Mouse (Mus musculus) heart, adult 18-20 months (tissue): ENCODE measurements around the gene Csf2rb2. TPM values are rescaled to one million over a fixed set of nuclear protein-coding genes. Genes with fewer than 3 reads are reported as not detected.
"Not testable (repeated sequence)": the region's sequence is repeated elsewhere in the genome, so short reads cannot be mapped to it uniquely, and the experiment has no call there.

ENCODE experiments used
- DNase-seq, 2 experiments: peaks; one replicate each; pipeline ENCODE4 v3.0.0; 2021 to 2022; ENCODE audit warnings: mixed read lengths in 1 of 2
- total RNA-seq, 2 experiments: library from RNA; stranded (reverse); gene quantifications; 2 replicates each; pipeline ENCODE4 v1.2.3; 2021

Gene Csf2rb2
- total RNA-seq, 2 experiments from 2014 or later, result 0.37 to 2.5 TPM

GRCm38 (mm10) chr15:78318338-78319171, 13.0 kb upstream of the Csf2rb2 start:
- peak in 1 of 2 experiments; percentile 68 for DNase-seq

DNA sequence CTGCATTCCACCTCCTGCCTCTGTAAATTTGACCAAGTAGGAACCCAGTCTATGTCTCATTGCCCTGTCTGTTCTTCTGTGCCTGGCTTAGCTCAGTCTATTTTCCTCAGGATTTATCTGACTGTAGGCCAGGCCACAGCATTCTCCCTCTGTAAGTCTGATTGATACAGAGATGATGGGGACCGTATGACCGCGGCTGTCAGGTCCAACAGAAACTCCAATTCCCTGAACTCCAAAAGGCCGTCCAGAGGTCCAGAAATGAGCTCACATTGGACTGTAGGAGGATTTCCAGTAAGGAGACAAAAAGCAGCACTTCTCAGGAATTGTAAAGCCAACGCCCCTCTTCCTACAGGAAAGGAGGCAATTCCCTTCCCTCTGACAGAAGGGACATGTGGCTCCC, 8.1 kb upstream of the Csf2rb2 start:
- peak; percentile 33 to 65 for DNase-seq

GRCm38 (mm10) chr15:78312421-78313233, 7.1 kb upstream of the Csf2rb2 start:
- peak; percentile 37 to 62 for DNase-seq

DNA sequence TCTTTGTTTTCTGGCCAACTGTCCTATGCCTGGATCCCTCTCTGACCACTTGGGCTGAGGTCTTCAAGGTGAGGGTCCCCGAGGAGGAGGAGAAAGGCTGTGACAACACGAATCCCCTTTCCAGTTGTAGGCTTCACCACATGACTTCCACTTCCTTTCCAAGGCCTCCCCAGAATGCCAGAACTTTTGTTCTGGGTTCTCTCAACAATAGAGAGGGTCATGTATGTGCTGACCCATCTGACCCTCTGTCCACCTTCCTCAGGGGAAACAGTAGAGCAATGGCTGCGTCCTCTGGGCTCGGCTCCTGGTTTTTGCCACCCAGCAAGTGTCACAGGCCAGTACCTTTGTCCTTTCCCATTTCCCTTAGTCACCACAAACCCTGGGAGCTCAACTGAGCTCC, 5.5 kb upstream of the Csf2rb2 start:
- no peak for DNase-seq

DNA sequence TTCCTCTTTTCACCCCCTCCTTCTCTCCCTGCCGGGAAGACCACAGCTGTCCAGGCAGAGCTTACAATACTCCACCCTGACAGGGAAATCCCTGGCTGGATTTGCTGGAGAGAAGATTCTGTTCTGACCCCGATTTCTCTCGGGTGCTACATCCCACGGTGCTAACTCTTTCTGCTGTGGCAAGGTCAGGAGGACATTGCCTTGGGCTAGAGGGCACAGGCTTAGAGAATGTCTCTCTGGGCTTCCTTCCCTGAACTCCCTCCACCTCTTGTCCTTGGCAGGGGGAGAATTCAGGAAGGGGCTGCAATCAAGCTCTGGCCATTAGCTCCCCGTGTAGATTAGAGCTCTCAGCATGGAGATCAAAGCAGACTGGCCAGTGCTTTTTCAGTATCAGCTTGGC, 4.3 kb upstream of the Csf2rb2 start:
- peak in 1 of 2 experiments; percentile 13 for DNase-seq

- DNase-seq, result no peak
Measured at GRCm38 (mm10) chr15:78303665-78304233, 1.8 kb downstream of the Csf2rb2 start.

DNA sequence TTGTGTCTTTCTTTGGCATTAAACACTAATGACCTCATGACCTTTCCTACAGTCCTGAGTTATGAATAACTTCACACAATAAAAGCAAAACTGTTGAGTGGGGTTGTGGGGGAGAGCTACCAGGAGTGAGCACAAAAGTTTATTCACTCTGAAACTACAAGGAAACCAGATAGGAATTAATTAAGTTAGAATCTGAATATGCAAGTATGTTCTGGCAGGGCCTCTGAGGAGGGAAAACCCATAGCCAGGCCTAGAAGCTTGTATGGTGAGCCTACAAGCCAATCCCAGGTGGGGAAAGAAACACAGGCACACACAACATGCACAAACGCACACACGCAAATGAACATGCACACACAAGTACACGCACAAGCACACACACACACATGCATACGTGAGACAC, 2.8 kb downstream of the Csf2rb2 start:
- DNase-seq, result no peak

DNA sequence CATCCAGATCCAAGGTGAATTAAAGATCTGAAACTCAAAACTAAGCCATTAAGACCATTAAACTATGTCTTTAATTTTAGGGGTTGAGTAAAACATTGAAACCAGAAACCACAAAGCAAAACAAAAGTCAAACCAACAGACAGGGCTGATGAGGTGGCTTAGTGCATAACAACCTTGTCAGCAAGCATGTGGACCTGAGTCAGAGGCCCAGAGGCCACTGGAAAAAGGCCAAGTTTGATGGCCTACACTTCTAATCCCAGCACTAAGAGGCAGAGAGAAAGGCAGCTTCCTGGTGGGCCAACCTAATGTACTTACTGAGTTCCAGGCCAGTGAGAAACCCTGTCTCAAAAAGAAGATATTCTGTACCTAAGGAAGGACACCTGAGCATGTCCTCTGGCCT, 4.7 kb downstream of the Csf2rb2 start:
- no peak for DNase-seq

DNA sequence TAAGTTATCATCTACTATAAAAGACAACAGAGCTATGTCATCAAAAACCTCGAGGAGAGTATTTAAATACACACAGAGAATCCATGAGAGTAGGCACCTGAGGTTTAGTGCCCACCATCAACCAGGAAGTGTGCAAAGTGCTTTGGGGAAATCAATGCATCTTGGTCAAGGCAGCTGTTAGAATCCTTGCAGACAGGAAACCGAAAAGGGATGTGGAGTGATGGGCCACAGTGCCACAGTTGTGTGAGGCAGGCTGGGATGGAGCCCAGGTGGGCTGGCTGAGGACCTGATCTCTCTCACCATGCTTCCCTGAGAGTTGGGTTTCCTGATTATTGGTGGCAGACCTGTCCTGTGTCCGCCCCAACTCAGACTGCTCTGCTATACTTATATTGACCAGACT, 5.9 kb downstream of the Csf2rb2 start:
- DNase-seq, result no peak

DNA sequence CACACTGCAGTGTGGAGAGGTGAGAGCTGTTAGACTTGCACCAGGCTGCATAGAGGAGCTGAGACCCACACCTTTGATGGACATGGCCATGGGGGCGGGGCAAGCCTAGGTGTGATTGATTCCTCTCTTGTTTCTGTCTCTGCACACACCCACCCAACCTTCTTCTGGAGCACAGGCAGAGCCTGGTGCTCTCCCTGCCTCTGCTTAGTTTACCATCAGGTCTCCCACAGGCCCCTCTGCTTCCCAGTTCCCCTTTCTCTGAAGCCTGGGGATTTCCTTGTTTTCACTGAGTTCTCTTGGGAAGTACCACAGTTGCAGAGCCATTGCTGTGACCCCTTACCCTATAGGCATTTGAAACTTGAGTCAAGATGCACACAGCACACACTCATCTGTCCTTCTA, 7.0 kb downstream of the Csf2rb2 start:
- DNase-seq, result no peak

DNA sequence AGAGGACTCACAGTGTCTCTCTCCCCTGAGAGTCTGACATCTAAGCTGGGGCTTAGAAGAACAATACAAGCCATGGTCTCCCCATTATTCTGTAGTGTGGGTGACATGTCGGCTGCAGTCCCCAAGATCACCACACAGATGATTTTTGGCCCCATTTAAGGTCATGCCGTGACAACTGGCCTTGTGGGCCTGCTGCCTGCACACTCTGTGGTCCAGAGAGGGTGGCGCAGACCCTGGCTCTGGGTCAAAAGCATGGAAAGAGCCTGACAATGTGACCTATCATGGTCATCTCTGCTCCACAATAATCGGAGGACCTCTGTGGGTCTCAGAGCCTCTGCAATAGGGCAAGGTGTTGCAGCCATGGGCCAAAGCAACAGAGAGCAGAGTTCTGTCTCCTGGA, 11.8 kb downstream of the Csf2rb2 start:
- DNase-seq, result no peak

DNA sequence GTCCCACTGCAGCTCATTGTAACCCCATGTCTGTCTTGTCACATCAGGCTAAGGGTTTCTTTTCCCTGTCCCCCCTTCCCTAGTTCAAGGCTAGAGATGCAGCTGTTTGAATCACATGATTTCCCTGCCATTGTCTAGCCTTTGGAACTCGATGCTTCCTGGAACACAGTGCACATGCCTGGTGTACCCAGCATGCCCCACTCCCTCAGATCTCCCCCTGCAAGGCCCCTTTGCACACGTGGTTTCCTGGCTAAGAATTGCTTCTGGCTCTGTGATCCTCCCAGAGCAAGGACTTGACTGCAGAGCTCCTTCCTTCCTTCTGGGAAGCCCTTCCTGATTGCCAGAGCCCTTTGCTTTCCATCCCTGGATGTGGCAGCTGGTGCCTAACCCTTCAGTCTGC, 12.3 kb downstream of the Csf2rb2 start:
- DNase-seq, result not testable (repeated sequence)

DNA sequence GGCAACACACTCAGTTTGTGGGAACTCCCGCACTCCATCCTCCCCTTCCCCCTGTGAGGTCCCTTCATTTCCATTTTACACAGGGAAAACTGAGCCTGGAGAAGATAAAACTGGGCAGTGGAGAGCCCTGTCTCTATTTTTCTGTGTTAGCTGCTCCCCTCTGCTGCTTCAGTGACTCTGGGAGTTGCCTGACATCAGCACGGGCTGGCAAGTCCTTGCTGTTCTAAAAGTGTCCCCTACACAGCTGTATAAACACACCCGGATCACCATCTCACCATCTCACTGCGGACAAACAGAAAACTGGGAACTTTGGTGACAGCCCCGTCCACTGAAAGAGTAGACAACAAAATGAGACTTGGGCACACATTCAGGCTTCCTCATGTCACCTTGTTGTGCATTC, 15.7 kb downstream of the Csf2rb2 start:
- not testable (repeated sequence) for DNase-seq

GRCm38 (mm10) chr15:78287941-78288340, 17.6 kb downstream of the Csf2rb2 start:
- DNase-seq, result no peak

DNA sequence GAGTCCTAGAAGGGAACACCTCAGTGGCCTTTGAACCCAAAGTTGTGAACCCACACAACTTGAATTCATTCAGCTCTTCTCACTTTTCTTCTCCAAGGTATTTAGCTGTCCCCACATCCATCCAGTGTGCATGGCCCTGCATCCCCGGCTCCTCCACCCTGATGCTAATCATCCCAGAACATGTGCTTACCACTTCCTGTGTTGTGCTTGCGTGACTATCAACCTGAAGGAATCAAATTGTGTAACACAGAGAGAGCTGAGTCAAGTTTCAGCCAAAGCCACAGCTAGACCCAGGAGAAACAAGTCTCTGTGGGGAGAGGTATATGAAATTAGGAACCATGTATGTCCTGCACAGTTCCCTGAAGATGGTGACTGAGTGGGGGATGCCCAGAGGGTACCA, 27.2 kb downstream of the Csf2rb2 start:
- no peak for DNase-seq

DNA sequence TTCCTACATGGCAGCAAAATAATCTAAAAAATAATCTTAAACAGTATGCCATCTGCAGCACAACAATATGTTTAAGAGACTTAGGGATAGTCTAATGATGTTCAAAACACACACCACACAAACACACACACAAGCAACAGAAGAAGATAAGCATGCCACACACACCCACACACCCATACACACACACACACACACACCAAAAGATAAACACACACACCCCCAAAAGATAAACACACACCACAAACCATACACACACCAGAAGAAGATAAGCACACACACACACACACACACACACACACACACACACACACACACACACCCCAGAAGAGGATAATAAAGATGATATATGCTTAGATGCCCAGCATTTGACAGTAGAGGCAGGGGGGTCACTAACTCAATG, 34.3 kb downstream of the Csf2rb2 start:
- DNase-seq, result no peak

GRCm38 (mm10) chr15:78267865-78268264, 37.7 kb downstream of the Csf2rb2 start:
- no peak for DNase-seq

DNA sequence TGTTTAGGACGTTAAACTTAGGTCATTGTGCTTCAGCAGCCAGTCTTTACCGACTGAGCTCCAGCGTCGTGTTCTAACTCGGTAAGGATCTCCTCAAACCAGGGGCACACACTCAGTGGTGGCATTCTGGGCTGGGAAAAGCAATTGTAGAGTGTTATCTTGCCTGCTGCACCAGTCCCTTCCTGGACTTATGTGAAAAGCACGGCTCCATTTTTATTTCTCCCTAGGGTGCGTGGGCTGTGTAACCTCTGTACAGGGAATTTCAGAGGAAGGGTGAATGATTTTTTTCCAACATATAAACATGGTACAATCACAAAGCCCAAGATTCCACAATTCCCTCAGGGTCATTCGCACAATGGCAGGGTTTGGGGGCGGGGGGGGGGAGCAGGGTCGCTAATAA, 38.1 kb downstream of the Csf2rb2 start:
- DNase-seq, result no peak

DNA sequence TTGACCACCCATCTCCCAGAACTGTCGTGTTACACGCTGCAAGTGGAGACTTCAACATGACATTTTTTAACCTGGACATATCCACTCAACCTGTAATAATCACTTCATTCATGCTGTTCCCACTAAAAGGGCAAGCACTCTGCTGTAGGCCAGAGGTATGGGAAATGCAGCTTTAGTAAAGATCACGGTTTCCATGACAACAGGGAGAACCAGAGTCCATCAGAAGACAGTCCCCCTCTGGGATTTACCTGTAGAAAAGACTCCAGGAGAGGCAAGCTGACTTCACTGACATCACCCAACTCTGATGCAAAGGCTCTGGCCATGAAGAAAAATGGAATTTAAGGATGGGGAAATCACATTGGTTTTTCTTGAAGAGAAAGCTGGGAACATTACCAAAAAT, 42.2 kb downstream of the Csf2rb2 start:
- DNase-seq, result no peak

DNA sequence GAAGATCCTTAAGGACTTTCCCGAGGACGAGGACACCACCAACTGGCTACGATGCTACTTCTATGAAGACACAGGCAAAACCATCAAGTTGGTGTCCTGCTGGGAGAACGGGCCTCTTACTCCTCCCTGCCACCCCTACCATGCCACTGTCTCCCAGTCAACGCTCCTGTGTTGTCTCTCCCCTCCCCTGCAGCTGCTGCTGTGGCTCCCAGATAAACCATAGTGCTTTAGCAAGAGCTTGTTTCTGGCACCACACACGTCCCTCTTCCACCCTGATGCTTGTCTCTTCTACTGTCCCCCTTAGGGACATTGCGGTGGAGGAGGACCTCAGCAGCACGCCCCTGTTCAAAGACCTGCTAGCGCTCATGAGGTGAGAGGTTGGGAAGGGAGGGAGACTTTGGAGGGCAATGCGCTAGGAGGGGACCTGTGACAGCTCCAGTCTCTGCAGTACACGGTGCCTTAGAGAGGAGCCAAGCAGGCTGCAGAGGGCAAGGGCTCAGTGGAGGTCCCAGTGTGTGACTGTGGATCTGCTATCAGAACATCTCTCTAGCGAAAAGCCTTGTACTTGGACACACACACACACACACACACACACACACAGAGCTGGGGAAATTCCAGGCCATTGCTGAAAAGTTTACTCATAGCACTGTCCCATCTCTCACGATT, 44.7 kb downstream of the Csf2rb2 start:
- no peak for DNase-seq

DNA sequence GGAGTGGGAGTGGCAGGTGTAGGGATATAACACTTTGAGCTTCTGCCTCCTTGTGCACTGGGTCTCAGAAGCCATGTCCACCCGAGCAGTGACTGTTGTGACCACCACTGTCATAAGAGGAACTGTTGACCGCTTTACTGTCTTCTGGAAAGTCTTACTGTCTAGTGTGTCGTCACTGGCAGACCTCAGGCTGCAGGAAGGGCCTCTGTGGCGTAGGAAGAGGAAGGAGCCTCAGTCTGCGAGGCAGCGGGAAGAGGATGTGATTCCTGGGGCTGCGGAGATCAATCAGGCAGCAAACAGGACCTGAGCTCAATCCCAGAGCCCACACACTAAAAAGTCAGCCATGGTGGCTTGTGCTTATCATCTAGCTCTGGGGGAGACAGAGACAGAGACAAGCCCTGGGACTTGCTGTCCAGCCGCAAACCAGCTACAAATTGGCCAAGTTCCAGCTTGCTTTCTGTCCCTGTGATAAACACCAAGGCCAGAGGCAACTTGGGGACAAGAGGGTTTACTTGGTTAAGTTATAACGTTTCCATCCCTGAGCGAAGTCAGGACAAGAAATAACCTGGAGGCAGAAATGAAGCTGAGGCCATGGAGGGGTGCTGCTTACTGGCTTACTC, 47.2 kb downstream of the Csf2rb2 start:
- DNase-seq, result peak; percentile 34 to 76
